Mouse (Mus musculus) urinary bladder, postnatal 4 days (tissue): ENCODE measurements around the gene Pnpla2.
"Not testable (repeated sequence)": the region's sequence is repeated elsewhere in the genome, so short reads cannot be mapped to it uniquely, and the experiment has no call there.

Experiments used
- DNase-seq, 2 experiments: peaks; one replicate each; pipeline ENCODE4 v3.0.0; 2021 to 2022; ENCODE audit warnings: low spot score in 2 of 2

Gene Pnpla2

DNA sequence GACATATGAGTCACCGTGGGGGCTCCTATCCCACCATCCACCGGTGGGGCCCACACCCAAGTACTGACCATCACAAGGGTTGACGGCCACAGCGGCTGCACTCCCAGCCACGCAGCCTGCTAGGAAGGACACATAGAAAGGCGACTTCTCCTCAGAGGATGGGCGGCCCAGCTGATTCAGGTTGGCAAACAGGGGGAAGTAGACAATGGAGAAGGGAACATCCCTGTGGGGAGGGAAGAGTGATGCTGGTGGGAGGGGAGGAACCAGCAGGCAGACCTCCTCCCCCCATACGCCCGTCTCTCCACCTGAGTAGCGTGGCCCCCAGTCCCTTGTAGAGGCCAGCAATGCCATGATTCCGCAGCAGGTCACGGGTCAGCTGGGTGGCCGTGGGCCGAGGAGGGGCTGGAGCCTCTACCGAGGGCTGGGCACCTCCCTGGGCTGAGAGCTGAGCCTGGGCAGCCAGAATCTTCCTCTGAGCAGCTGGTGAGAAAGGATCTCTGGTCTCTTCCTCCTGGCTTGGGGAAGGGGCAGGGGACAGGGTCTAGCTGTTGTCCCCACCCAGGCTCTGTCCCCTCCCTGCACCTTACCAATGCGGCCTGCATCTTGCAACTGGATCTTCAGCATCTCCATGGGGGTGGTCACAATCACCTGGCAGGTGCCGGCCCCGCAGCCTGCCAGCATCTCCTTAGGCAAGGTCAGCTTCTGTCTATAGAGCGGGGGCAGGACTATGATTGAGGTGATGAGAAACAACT lies 23.4 kb upstream of the Pnpla2 start:
- no peak for DNase-seq

DNA sequence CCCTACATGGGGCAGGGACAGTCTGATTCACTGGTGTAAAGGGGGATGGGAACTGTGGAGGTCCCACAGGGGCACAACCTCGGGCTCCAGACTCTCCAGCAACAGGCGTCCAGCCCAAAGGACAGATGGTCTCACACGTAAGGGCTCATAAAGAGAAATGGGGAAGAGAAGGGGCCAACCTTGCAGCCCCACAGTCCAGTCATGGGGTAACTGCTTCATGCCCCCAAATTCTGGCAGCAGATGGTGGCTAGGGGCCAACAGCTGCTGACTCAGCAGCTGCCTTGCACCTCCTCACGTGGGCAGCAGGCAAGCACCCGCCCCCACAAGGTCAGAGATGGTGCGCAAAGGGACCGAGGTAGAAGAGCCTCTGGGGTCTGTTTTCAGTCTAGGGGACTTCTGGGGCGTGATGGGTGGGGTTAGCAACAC lies 22.8 kb upstream of the Pnpla2 start:
- no peak for DNase-seq

GRCm38 (mm10) chr7:141432741-141433516 lies 22.1 kb upstream of the Pnpla2 start:
- no peak for DNase-seq

GRCm38 (mm10) chr7:141433517-141434400 lies 21.2 kb upstream of the Pnpla2 start:
- DNase-seq, result no peak

GRCm38 (mm10) chr7:141434464-141434863 lies 20.5 kb upstream of the Pnpla2 start:
- no peak for DNase-seq

DNA sequence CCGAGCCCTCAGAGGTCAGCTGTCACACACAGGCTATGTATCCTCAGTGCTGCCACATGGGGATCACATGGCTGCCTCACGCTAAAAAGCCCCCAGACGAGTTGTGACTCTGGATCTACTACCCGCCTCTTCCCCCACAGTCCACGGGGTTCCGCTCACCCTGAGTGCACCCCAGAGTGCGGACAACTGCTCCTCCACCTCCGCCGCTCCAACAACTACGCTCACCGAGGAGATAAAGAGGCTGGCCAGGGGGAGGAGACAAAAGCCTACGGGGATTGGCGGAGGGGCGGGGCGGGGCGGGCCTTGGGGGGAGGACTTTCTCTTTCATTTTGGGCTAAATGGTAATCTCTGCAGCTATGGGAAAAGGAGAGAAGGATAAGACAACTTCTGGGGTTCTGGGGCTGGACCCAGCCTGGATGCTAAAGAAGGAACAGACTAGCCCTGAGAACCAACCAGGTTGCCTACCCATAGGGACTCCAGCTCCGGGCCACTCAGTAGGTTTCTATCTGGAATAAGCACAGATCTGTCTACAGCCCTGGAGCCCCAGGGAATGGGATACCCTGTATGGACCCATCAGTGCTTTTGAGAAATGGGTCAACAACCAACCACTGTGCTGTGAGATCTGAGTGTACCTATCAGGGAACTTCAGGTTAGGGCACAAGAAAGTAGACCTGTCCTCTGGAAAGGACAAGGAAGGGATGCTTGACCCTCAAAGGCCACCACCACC lies 19.7 kb upstream of the Pnpla2 start:
- no peak for DNase-seq

DNA sequence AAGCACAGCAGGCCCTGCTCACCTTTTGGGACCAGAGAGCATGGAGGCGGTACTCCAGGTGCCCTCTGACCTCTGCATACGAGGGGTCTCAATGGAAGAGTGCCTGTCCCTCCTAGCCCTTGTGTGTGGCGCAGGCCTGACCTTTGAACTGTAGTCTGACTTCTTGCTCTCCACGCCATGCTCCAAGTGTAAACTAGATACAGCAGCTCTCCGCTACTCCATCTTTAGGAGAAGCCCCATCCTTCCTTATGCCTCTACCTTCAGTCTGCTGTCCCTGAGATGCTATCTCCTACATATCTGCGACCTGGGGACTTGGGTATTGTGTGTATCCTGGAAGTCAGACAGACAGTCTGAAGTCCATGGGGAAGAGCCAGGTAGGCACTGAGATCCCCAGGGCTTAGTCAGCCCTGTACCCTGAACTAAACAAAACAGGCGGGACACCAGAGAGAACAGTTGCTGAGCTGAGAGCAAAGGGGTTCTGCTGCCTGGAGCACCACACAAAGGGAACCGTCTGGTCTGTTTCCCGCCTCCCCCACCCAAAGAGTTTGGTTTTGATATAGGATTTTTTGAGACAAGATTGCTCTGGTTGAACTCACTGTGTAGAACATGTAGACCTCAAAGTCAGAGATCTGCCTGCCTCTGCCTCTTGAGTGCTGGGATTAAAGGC lies 19.0 kb upstream of the Pnpla2 start:
- DNase-seq, result no peak

GRCm38 (mm10) chr7:141436523-141436892 lies 18.5 kb upstream of the Pnpla2 start:
- no peak for DNase-seq

DNA sequence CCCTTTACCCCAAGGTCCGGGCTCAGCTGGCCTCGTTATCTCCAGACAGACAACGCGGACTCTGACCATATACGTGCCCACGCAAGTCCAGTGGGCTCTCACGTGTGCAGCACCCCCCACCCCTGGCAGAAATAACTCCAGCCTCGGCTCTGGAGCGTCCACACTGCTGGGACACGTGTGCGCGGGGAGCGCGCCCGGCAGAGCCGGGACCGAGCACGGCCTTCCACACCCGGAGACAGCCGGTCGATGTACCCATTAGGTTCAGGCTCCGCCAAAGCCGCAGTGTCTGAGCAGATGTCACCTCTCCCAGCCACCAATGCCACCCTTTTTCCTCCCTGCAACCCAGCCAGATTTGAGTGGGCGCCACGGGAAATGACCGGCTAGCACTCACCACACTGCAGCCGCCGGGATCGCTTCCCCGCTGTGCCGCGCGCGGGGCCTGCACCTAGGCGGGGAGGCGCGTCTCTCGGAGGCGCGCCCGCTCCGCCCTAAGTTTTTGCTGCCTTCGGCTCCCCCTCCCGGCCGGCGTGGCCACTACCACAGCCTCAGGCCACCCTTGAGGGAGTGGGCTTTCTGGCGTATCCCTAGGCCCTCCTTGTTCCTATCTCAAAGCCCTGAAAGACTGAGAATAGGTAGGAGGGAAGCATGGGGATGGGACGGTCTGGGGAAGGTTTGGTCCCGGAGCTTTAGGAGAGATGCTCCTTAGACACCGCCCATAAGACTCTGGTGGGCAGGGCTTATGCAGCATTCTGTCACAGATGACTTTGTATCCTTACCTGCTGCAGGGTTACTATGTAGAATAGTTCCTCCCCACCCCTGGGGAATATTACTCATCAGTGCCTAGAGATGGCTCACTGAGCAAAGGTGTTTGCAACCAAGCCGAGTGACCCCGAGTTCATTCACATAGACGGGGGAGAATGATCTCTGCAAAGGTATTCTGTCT lies 17.5 kb upstream of the Pnpla2 start, which contains the start of gene Slc25a22:
Gene Slc25a22, minus strand, starts transcription at position 715 of the 943 bp plus-strand sequence.
- peak; percentile 79 to 86 for DNase-seq

DNA sequence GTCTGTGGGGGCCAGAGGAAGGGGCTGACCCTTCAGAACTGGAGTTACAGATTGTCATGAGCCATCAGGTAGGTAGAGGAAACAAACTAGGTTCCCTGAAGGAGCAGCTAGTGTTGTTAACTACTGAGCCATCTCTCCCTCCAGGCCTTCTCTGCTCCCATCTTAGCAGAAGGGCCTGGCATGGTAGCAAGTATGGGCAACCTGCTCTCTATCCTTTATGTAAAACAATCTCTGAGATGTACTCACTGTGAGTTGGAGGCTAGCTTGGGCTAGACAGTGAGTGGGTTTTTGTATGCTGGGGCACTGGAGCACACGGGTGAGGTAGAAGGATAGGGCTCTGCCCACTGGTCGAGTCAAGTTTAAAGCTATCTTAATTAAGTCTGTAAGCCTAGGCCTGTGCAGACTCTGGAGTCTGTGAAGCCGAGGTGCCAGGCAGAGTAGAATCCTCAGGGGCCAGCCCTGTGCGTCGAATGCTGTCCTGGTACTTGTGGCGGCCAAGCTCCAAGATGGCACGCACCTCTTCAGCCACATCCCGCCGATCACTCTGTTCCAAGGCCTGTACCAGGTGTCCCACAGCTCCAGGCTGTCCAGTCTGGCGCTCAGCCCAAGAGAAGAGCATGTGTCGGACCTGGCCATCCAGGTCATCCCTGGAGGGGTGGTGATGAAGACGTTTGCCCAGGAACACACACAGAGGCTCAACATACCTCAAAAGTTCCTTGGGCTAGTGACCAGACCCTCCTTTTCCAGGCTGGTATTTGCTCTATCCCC lies 16.6 kb upstream of the Pnpla2 start:
- DNase-seq, result no peak

DNA sequence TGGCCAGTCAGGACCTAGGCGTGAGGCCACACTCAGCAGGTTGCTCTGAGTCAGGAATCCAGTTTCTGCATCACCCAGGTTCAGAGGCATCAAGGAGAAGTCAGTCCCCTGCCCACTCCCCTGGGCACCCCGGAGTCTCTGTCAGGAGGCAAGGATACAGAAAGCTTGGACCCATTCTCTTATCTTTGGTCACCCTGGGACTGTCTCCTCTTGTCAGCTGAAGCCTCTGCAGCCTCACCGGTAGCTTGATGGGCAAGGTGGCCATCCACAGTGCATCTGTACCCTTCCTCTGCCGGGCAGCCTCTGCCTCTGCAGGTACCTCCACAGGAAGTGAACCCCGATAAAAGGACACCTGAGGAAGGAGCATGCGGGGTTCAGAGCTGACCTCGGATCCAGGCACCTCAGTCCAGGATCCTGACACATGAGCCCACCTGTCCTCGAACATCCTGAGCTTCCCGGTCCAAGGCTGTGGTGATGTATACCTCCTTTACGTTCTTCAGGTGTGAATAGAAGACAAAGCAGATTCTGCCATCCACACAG lies 15.8 kb upstream of the Pnpla2 start:
- DNase-seq, result no peak

- no peak for DNase-seq
Measured at GRCm38 (mm10) chr7:141439811-141440210, 15.2 kb upstream of the Pnpla2 start.

GRCm38 (mm10) chr7:141440613-141441012 lies 14.4 kb upstream of the Pnpla2 start:
- DNase-seq, result no peak

DNA sequence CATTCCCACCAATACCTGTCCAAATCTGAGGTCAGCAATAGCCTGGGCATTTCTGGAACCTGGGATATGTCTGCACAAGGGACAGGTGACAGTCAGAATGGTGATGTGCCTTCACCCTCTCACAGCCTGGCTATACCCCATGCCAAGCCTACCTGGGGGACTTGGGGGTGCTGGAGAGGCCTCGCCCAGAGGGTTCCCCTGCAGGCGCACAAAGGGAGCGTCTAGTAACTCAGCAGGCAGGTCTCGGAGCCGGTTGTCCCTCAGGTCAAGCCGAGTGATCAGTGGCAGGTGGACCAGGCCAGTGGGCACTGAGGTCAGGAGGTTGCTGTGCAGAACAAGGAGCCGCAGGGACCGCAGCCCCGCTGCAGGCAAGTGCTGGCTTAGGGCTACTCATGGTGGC lies 13.5 kb upstream of the Pnpla2 start:
- DNase-seq, result no peak

DNA sequence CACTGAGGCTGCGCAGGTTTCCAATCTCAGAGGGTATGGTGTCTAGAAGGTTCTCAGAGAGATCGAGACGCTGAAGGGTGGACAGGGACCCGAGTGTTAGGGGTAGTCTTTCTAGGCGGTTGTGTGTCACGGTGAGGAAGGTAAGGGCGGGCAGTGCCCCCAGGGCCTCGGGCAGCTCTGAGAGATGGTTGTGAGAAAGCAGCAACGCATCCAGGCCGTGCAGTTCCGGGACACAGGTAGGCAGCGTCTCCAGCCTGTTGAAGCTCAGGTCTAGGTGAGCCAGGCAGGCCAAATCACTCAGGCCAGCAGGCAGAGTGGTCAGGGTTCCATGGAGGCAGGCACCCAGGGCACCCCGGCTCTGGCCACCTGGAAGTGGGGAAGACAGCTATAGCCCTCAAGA lies 12.8 kb upstream of the Pnpla2 start:
- no peak for DNase-seq

DNA sequence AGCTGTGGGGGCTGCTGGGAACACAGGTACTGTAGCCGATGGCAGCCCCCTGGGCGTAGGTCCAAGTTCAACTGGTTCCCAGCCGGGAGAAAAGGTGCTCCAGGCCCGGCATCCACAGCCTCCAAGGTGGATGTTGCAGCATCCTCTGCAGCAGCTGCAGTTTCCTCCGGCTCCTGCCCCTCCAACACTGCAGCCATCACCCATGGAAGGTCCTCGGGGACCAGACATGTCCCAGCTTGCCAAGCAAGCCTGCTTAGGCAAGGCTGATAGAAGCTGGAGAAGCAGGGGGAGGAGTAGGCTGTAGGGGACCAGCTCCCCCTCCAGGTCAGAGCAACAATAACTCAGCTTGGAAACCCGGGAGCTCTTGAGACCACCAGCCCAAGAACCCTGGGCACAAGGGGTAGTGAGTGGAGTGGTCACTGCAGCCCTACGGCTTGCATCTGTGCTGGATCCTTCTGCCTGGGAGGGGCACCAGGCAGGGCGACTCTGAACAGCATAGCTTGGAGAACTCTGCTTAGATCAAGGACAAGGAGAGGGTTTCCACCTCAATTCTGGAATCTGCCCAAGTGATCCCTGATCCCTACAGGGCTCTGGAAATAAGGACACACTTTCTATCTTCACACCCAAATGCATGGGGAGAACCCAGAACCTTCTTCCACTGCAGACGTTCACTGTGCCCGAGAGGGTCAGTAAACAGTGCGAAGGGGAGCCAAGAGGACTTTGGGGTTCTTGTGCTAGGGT lies 11.7 kb upstream of the Pnpla2 start:
- peak in 1 of 2 experiments; percentile 52 for DNase-seq

- peak in 1 of 2 experiments; percentile 67 for DNase-seq
Measured at GRCm38 (mm10) chr7:141443828-141444237, 11.2 kb upstream of the Pnpla2 start, which contains the start of gene Pidd1. Gene Pidd1 (minus strand): TSS chr7:141444025.

GRCm38 (mm10) chr7:141446374-141446773 lies 8.6 kb upstream of the Pnpla2 start:
- not testable (repeated sequence) for DNase-seq
